Mouse (Mus musculus) liver, postnatal 0 days (tissue): ENCODE measurements at regions not wholly inside any gene's neighbourhood (a gene's known extent, or its start where the extent isn't known, plus 50 kb on each side); places are given as distances from the start of the nearest gene placed in this dataset.

Experiments
- CTCF ChIP-seq: sonication (generic); IDR thresholded peaks from 2 replicates; pipeline ENCODE4 v1.5.1; 2016; ENCODE audit warnings: antibody characterized with exemption, low read depth
- EP300 ChIP-seq: IDR thresholded peaks from 2 replicates; pipeline ENCODE4 v1.6.1; 2016; ENCODE audit warnings: antibody characterized with exemption, low read depth, mild to moderate bottlenecking

DNA sequence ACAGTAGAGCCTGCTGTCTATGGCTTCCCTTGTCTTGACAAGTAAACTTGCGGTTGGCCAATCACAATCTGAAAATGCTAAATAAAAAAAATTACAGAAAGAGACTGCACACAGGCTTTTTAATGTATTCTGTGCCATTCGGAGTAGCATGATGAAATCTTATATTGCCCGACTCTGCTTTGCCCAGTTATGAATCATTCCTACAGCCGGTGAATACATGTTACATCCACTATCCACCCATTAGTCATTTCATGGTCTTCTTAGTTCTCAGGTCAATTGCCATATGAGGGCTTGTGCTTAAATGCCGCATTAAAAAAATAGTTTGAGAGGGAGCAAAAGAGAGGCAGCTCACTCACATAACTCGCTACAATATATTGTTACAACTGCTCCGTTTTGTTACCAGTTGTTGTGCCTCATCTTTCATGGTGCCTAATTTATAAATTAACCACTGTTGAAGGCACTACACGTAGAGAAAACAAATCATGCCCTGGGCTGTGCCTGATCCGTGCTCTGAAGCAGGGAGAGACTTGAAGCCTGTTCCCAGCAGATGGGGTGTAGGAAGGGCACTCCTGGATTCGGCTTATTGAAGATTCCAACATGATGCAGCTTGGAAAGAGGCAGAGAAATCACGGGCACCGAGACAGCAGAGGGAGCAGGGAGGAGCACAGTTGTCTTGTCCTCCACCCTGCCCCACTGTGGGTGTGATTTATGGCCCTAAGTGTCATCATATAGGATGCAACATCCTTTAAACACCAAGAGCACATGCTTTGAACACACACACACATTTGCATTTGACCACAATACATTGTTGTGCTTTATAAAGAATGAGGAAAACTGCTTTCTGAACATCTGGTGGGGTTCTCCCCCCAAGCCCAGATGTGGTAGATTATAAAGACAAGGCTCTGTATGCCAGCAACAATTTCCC, 427.0 kb upstream of the Zmiz1 start:
- TF ChIP-seq CTCF (no peak), EP300 (no peak)
